ENCODE assay signal across 8 mouse cellular contexts in genomic region chr4:52438371-52438885, GRCm38 (mm10). TPM values are rescaled to one million over a fixed set of nuclear protein-coding genes. Genes with fewer than 3 reads are reported as not detected.
DNase-seq lines count a peak whose midpoint lies in the region; ATAC-seq and TF ChIP-seq lines count a peak whose summit lies in the region.

No protein-coding gene starts in this region.

- intact Hi-C loops in heart, postnatal 36 days (cut with DNase I), result loop anchor here (10.0 kb wide), 1 partner anchor 576 kb away; the partner anchor contains the start of gene Nipsnap3b

- H3K4me3 ChIP-seq in heart, embryonic 10.5 days, result peak overlapping the region; percentile 83
- peak overlapping the region; percentile 96 for H3K4me3 ChIP-seq in G1E (ENCODE audit: low read depth, low read length)
- H3K4me3 ChIP-seq in forebrain, embryonic 15.5 days, result peak overlapping the region; percentile 79
- H3K4me3 ChIP-seq in liver, embryonic 16.5 days (ENCODE audit: low read depth, low read length), result peak overlapping the region; percentile 98

- 0 out of 2 replicates have a peak, but pooled peaks cover 3% of the 10 kb centered on the region for H3K4me1 ChIP-seq in heart, embryonic 10.5 days
- peaks cover 14% of the 10 kb centered on the region; the same call in 1 of the 2 replicates for H3K4me1 ChIP-seq in G1E (ENCODE audit: insufficient read depth, low read depth, low read length)
- H3K4me1 ChIP-seq in forebrain, embryonic 15.5 days, result peaks cover 10% of the 10 kb centered on the region
- H3K4me1 ChIP-seq in liver, embryonic 16.5 days (ENCODE audit: control insufficient read depth, low read depth, low read length), result peaks cover 4% of the 10 kb centered on the region

- no peaks in the 10 kb centered on the region for H3K9me3 ChIP-seq in heart, embryonic 10.5 days
- no peaks in the 10 kb centered on the region for H3K9me3 ChIP-seq in G1E (replicated peaks)
- H3K9me3 ChIP-seq in forebrain, embryonic 15.5 days, result no peaks in the 10 kb centered on the region
- no peaks in the 10 kb centered on the region for H3K9me3 ChIP-seq in liver, embryonic 16.5 days (replicated peaks; ENCODE audit: control insufficient read depth, low read length)

- ATAC-seq in G1E (ENCODE audit: extremely low read depth, insufficient number of reproducible peaks, low FRiP score, poor library complexity, severe bottlenecking), result 0 out of 2 replicates have a peak, but pooled peaks have one; percentile 1
- no peak; the same call in 1 of the 2 replicates for ATAC-seq in forebrain, embryonic 15.5 days (replicated peaks)
- ATAC-seq in liver, embryonic 16.5 days (ENCODE audit: low read depth), result peak; percentile 35

- H3K9ac ChIP-seq in forebrain, embryonic 15.5 days (replicated peaks), result peak overlapping the region; percentile 71
- H3K9ac ChIP-seq in liver, embryonic 16.5 days (ENCODE audit: low read depth, low read length), result peak overlapping the region; percentile 92

- peaks cover 15% of the 10 kb centered on the region for H3K36me3 ChIP-seq in heart, embryonic 10.5 days
- peaks cover 22% of the 10 kb centered on the region for H3K36me3 ChIP-seq in G1E (replicated peaks)
- peaks cover 13% of the 10 kb centered on the region; the same call in 1 of the 2 replicates for H3K36me3 ChIP-seq in forebrain, embryonic 15.5 days
- H3K36me3 ChIP-seq in liver, embryonic 16.5 days (ENCODE audit: control insufficient read depth, insufficient read depth), result peaks cover 17% of the 10 kb centered on the region

- peak overlapping the region; percentile 91 for H3K27ac ChIP-seq in heart, embryonic 10.5 days
- H3K27ac ChIP-seq in forebrain, embryonic 15.5 days (replicated peaks), result peak overlapping the region; percentile 88
- H3K27ac ChIP-seq in liver, embryonic 16.5 days (ENCODE audit: low read length), result peak overlapping the region; percentile 75

- no peak for DNase-seq in heart, embryonic 10.5 days (ENCODE audit: low spot score)
- DNase-seq in heart, postnatal 36 days, result no peak
- no peak for DNase-seq in G1E (ENCODE audit: low spot score)
- no peak for DNase-seq in thymus, postnatal 25 days
- DNase-seq in cerebellum, adult 11 months, result no peak
- no peak for DNase-seq in thymus, postnatal 14 days

- H3K27me3 ChIP-seq in heart, embryonic 10.5 days (ENCODE audit: insufficient read depth, poor library complexity, severe bottlenecking), result no peaks in the 10 kb centered on the region
- H3K27me3 ChIP-seq in G1E (ENCODE audit: insufficient read depth, low read length), result no peaks in the 10 kb centered on the region
- H3K27me3 ChIP-seq in forebrain, embryonic 15.5 days, result no peaks in the 10 kb centered on the region
- no peaks in the 10 kb centered on the region for H3K27me3 ChIP-seq in liver, embryonic 16.5 days (ENCODE audit: control insufficient read depth, insufficient read depth, low read depth, low read length)

- 1% methylated on average over 20 of the region's 20 CpGs for WGBS in heart, embryonic 10.5 days
- WGBS in forebrain, embryonic 15.5 days, result under 1% methylated on average over 20 of the region's 20 CpGs
- under 1% methylated on average over 20 of the region's 20 CpGs for WGBS in liver, embryonic 16.5 days (ENCODE audit: insufficient replicate concordance)

- no peak for TF ChIP-seq CTCF in G1E (IDR thresholded peaks at IDR 0.05; ENCODE audit: low read depth, low read length)

- H3K4me2 ChIP-seq in forebrain, embryonic 15.5 days (replicated peaks), result peak overlapping the region; percentile 79
- H3K4me2 ChIP-seq in liver, embryonic 16.5 days (ENCODE audit: low read depth, low read length), result peak overlapping the region; percentile 57

RNA-seq across cellular contexts. Expression of gene Smc2, which starts 0.6 kb away (rescaled TPM):
- 157 and 166 TPM in 2 replicates for polyA plus RNA-seq in heart, embryonic 10.5 days (2016; fragmentation: Nextera tagmentation; extraction: Ambion mirVana)
- total RNA-seq in heart, postnatal 36 days (2021), result 1 to 10 TPM; 3.1 to 3.7 TPM
- 196 and 226 TPM in 2 replicates for total RNA-seq in G1E (2014; fragmentation: Nextera tagmentation)
- total RNA-seq in G1E (2017), result 189 and 227 TPM in 2 replicates
- polyA plus RNA-seq in G1E (2012), result 14.7 and 28.7 TPM in 2 replicates
- 114 and 115 TPM in 2 replicates for polyA plus RNA-seq in forebrain, embryonic 15.5 days (2015; fragmentation: Nextera tagmentation; extraction: Ambion mirVana)
- polyA plus RNA-seq in liver, embryonic 16.5 days (2015; fragmentation: Nextera tagmentation; extraction: Ambion mirVana), result 136 and 154 TPM in 2 replicates

RNA-seq across cellular contexts. Expression of gene Vma21-ps, which starts 58.6 kb away (rescaled TPM):
- 0.67 TPM in 1 of 2 replicates, not detected in the other for polyA plus RNA-seq in heart, embryonic 10.5 days (2016; fragmentation: Nextera tagmentation; extraction: Ambion mirVana)
- total RNA-seq in heart, postnatal 36 days (2021), result not detected
- total RNA-seq in G1E (2014; fragmentation: Nextera tagmentation), result 5.0 TPM in 1 of 2 replicates, not detected in the other
- total RNA-seq in G1E (2017), result not detected in 2 replicates
- not detected in 2 replicates for polyA plus RNA-seq in G1E (2012)
- 2.0 and 3.3 TPM in 2 replicates for polyA plus RNA-seq in forebrain, embryonic 15.5 days (2015; fragmentation: Nextera tagmentation; extraction: Ambion mirVana)
- 0.51 and 0.74 TPM in 2 replicates for polyA plus RNA-seq in liver, embryonic 16.5 days (2015; fragmentation: Nextera tagmentation; extraction: Ambion mirVana)
